Mouse (Mus musculus): ENCODE results near the gene Dnaja3.
"Not testable (repeated sequence)": the region's sequence is repeated elsewhere in the genome, so short reads cannot be mapped to it uniquely, and the experiment has no call there.

The Dnaja3 gene

GRCm38 (mm10) chr16:4722128-4722914 is 82.5 kb downstream of the Dnaja3 start:
- DNase-seq (ENCODE audit: low spot score in 2 of 2): no peak

GRCm38 (mm10) chr16:4722915-4723209 is 83.1 kb downstream of the Dnaja3 start:
- DNase-seq (ENCODE audit: low spot score in 2 of 2): no peak

- DNase-seq (ENCODE audit: low spot score in 2 of 2): no peak
Measured at GRCm38 (mm10) chr16:4725266-4725665, 85.5 kb downstream of the Dnaja3 start.

GRCm38 (mm10) chr16:4725780-4726527 is 86.2 kb downstream of the Dnaja3 start, which contains the start of gene Hmox2:
Gene Hmox2, plus strand, starts transcription at chr16:4726361.
- DNase-seq (ENCODE audit: low spot score in 2 of 2): peak; percentile 84 to 91

GRCm38 (mm10) chr16:4726528-4727128 is 86.8 kb downstream of the Dnaja3 start:
- peak in 1 of 2 experiments; percentile 29 for DNase-seq (ENCODE audit: low spot score in 2 of 2)

- no peak for DNase-seq (ENCODE audit: low spot score in 2 of 2)
Measured at GRCm38 (mm10) chr16:4727526-4727925, 87.7 kb downstream of the Dnaja3 start.

GRCm38 (mm10) chr16:4727963-4728362 is 88.2 kb downstream of the Dnaja3 start:
- no peak for DNase-seq (ENCODE audit: low spot score in 2 of 2)

- DNase-seq (ENCODE audit: low spot score in 2 of 2): no peak
Measured at GRCm38 (mm10) chr16:4730776-4731358, 91.1 kb downstream of the Dnaja3 start.

GRCm38 (mm10) chr16:4736262-4736661 is 96.5 kb downstream of the Dnaja3 start:
- no peak for DNase-seq (ENCODE audit: low spot score in 2 of 2)

GRCm38 (mm10) chr16:4739994-4740393 is 100.2 kb downstream of the Dnaja3 start:
- DNase-seq (ENCODE audit: low spot score in 2 of 2): no peak

GRCm38 (mm10) chr16:4742186-4742585 is 102.4 kb downstream of the Dnaja3 start:
- no peak for DNase-seq (ENCODE audit: low spot score in 2 of 2)

- no peak for DNase-seq (ENCODE audit: low spot score in 2 of 2)
Measured at GRCm38 (mm10) chr16:4752155-4752554, 112.4 kb downstream of the Dnaja3 start.

GRCm38 (mm10) chr16:4754045-4754444 is 114.3 kb downstream of the Dnaja3 start:
- DNase-seq (ENCODE audit: low spot score in 2 of 2): no peak

- DNase-seq (ENCODE audit: low spot score in 2 of 2): not testable (repeated sequence)
Measured at GRCm38 (mm10) chr16:4756660-4757335, 117.0 kb downstream of the Dnaja3 start.
